Mouse (Mus musculus) CH12.LX (cell line): Measurements from ENCODE around the gene Ccdc69.

Source experiments
- CHD2 ChIP-seq: IDR thresholded peaks from 2 replicates; pipeline ENCODE4 v1.6.1; 2011; ENCODE audit warnings: low read length, improper control_type of control experiment
- CTCF ChIP-seq, 2 experiments: IDR thresholded peaks in 1 of 2; conservative IDR thresholded peaks in 1 of 2; 2 replicates each; pipeline ENCODE4 v1.5.1; 2011 to 2012; ENCODE audit warnings: low read depth in 2 of 2, low read length in 2 of 2, improper control_type of control experiment in 1 of 2, inconsistent platforms in 1 of 2, mild to moderate bottlenecking in 1 of 2, moderate library complexity in 1 of 2
- NRF1 ChIP-seq: IDR thresholded peaks from 2 replicates; pipeline ENCODE4 v1.6.1; 2014; ENCODE audit warnings: low read depth, mild to moderate bottlenecking, inconsistent platforms, low read length, improper control_type of control experiment, moderate library complexity
- UBTF ChIP-seq: IDR thresholded peaks from 2 replicates; pipeline ENCODE4 v1.6.1; 2012; ENCODE audit warnings: low read depth, mild to moderate bottlenecking, inconsistent platforms, low read length, improper control_type of control experiment, moderate library complexity

- TF ChIP-seq CTCF (conservative IDR thresholded peaks at IDR 0.05 in 1 of 2, IDR thresholded peaks at IDR 0.05 in 1 of 2; ENCODE audit: low read depth in 2 of 2, low read length in 2 of 2) (no peak), CHD2 (no peak), NRF1 (no peak), UBTF (no peak)
Observed at GRCm38 (mm10) chr11:55075602-55076001, 2.3 kb downstream of the Ccdc69 start.
